Mouse (Mus musculus) E14TG2a.4 (cell line): Measurements from ENCODE around the gene Mtus2.

Source experiments
- CTCF ChIP-seq: conservative IDR thresholded peaks from 2 replicates; pipeline ENCODE4 v1.5.1; 2014; ENCODE audit warnings: low read length
- NANOG ChIP-seq: IDR thresholded peaks from 2 replicates; pipeline ENCODE4 v1.6.1; 2014; ENCODE audit warnings: borderline replicate concordance, low read length, mixed read lengths
- POU5F1 ChIP-seq: IDR thresholded peaks from 2 replicates; pipeline ENCODE4 v1.6.1; 2014; ENCODE audit warnings: low read length, borderline replicate concordance

DNA sequence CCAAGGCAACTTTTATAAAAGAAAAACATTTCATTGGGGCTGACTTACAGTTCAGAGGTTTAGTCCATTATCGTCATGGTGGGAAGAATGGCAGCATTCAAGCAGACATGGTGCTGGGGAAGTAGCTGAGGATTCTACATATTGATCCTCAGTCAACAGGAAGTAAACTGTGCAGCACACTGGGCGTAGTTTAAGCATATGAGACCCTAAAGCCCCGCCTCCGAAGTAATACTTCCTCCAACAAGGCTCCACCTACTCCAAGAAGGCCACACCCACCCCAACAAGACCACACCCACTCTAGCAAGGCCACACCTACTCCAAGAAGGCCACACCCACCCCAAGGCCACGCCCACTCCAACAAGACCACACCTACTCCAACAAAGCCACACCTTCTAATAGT lies 55.0 kb downstream of the Mtus2 start:
- TF ChIP-seq NANOG (no peak), CTCF (no peak), POU5F1 (no peak)
